19 mouse cellular contexts compared by ENCODE assay signal in the genomic region with DNA sequence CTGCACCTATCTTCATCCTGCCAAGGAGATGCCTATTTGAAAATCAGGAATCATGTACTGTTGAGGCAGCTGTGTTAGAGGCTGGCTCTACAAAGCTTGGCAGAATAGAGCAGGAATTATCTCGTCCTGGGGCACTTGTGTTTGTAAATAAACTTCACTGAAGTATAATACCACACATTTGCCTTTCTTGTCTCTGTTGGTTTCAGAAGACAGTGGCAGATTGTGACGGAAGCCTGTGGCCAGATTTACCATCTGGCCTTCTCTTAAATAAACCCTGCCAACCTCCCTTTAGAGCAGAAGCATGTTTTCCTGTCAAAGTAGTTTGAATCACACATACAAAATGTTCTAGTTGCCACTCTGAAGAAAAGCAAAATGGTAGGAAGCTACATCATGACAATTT. TPM values are rescaled to one million over a fixed set of nuclear protein-coding genes. Genes with fewer than 3 reads are reported as not detected.
DNase-seq lines count a peak whose midpoint lies in the region; ATAC-seq and TF ChIP-seq lines count a peak whose summit lies in the region.
"Had no signal": no experiment of that assay in that cellular context is flagged by ENCODE, and none has a peak within 500 bp of the region (broad histone marks: within the 10 kb centered on the region; RNA-seq: fewer than 3 reads in every experiment).

No protein-coding gene starts in this region.

- TF ChIP-seq CTCF in layer of hippocampus, adult 2 months (conservative IDR thresholded peaks at IDR 0.05): no peak

- no peak overlapping the region; the same call in 1 of the 2 replicates for H3K27ac ChIP-seq in layer of hippocampus, adult 2 months
- H3K27ac ChIP-seq: embryonic facial prominence, embryonic 12.5 days; gastrocnemius, adult 2 months; heart, embryonic 13.5 days; hindbrain, embryonic 13.5 days; liver, embryonic 15.5 days; macrophage; midbrain, embryonic 10.5 days had no signal

- no peak overlapping the region for H3K4me3 ChIP-seq in layer of hippocampus, adult 2 months
- H3K4me3 ChIP-seq: embryonic facial prominence, embryonic 12.5 days; gastrocnemius, adult 2 months; heart, embryonic 13.5 days; hindbrain, embryonic 13.5 days; liver, embryonic 15.5 days; midbrain, embryonic 10.5 days had no signal

- peak; percentile 88 for ATAC-seq in frontal cortex, adult (ENCODE audit: low TSS enrichment)
- ATAC-seq in erythroblast, adult 5-6 weeks (replicated peaks; ENCODE audit: low FRiP score, poor library complexity, severe bottlenecking): no peak
- ATAC-seq: intestine, embryonic 16.5 days had no signal

- DNase-seq in frontal cortex, postnatal 10 days (ENCODE audit: low spot score in 2 of 2): no peak
- peak; percentile 23 to 44 for DNase-seq in left cerebral cortex, postnatal 36 days (ENCODE audit: low spot score in 2 of 2)
- DNase-seq in left cerebral cortex, postnatal 10 days (ENCODE audit: extremely low spot score in 1 of 2, low spot score in 2 of 2): no peak
- peak; percentile 46 to 74 for DNase-seq in layer of hippocampus, adult 2 months (ENCODE audit: low spot score in 2 of 2)
- DNase-seq in adrenal gland, postnatal 14 days: no peak
- DNase-seq: cerebellum, adult 9-11 months; gastrocnemius, adult 2 months; kidney, postnatal 36 days; thymus, postnatal 4 days had no signal

- intact Hi-C loops in left cerebral cortex, postnatal 36 days (cut with DNase I): no loop called here
- intact Hi-C loops in left cerebral cortex, postnatal 10 days (cut with DNase I): no loop called here

RNA-seq across cellular contexts. Expression of gene Upp1, which starts 10.2 kb away (rescaled TPM):
- total RNA-seq in left cerebral cortex, postnatal 36 days (2021): 1 to 10 TPM; 1.9 TPM
- total RNA-seq in left cerebral cortex, postnatal 10 days (2021): 1 to 10 TPM; 1.2 to 1.4 TPM
- 1 to 10 TPM; 4.7 to 5.4 TPM for total RNA-seq in layer of hippocampus, adult 2 months (2021)
- total RNA-seq in adrenal gland, postnatal 14 days (2021): 5.3 and 6.6 TPM in 2 replicates
- total RNA-seq in erythroblast, adult 5-6 weeks (2015; ENCODE audit: low replicate concordance): 2.3 TPM in 1 of 2 replicates, not detected in the other
- 1.1 and 2.3 TPM in 2 replicates for total RNA-seq in erythroblast, adult 5-6 weeks (2017; ENCODE audit: low replicate concordance)
- total RNA-seq: granulocyte monocyte progenitor cell, adult 5-6 weeks had no signal

Comparison
In these comparisons a context has a peak if more than half of its experiments do, and no peak if none do; other contexts are left out.
1. DNase-seq: peak in left cerebral cortex, postnatal 36 days (2 of 2) and layer of hippocampus, adult 2 months (2 of 2); none in frontal cortex, postnatal 10 days (0 of 2), left cerebral cortex, postnatal 10 days (0 of 2) and adrenal gland, postnatal 14 days (single experiment).